Mouse (Mus musculus) spleen, adult 2 months (tissue): ENCODE measurements around the gene Rab33b.

ENCODE experiments used
- CTCF ChIP-seq: fragments of 200-500 bp; IDR thresholded peaks from 2 replicates; pipeline ENCODE4 v1.5.1; 2011; ENCODE audit warnings: mild to moderate bottlenecking, inconsistent platforms; ENCODE audit not compliant: insufficient read depth, insufficient read length, insufficient replicate concordance; ENCODE audit errors: extremely low read depth
- POLR2A ChIP-seq: fragments of 200-500 bp; IDR thresholded peaks from 2 replicates; pipeline ENCODE4 v1.6.1; 2011; ENCODE audit warnings: low read depth, low read length, inconsistent platforms

DNA sequence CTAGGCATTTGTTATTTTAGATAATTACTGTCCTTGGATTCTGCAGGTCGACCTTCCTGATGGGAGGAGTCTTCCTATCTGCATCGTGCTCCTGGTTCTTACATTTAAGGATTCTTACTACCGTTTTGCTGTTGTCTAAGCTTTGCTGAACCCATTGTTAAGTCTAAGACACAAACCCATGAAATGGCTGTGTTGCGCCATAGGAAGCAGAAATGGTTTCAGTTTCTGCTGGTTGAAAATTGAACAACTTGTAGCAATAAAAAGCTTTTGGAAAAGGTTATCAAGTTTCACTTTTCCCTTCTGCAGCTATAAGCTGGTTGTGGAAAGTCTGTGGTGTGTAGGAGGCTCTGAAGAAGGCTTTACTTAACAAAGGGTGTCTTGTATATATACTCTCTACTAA, 8.0 kb upstream of the Rab33b start:
- no peak for TF ChIP-seq POLR2A
- TF ChIP-seq CTCF = no peak
